Mouse (Mus musculus) embryonic facial prominence, embryonic 11.5 days (tissue): ENCODE measurements around the gene Ppil6. TPM values are rescaled to one million over a fixed set of nuclear protein-coding genes. Genes with fewer than 3 reads are reported as not detected.
A peak's percentile ranks its signal among the peaks of the same experiment; 100 is the strongest.

Source experiments
- ATAC-seq: fragments of 200-750 bp; cut with Nextera tagmentation; replicated peaks from 2 replicates; pipeline ENCODE4 v1.8.0; 2017; ENCODE audit warnings: low read depth; ENCODE audit not compliant: insufficient number of reproducible peaks, low FRiP score, low TSS enrichment
- DNase-seq: peaks from one replicate; pipeline ENCODE4 v3.0.0-alpha.2; 2015; ENCODE audit warnings: low spot score
- H3K27ac ChIP-seq: fragments of 300-500 bp; sonication (generic); replicated peaks from 2 replicates; pipeline ENCODE4 v1.5.1; 2014; ENCODE audit warnings: mild to moderate bottlenecking, low read depth, low read length, control low read depth
- H3K27me3 ChIP-seq: fragments of 300-500 bp; sonication (generic); 2 replicates; pipeline ENCODE4 v1.6.1; 2014; ENCODE audit warnings: mild to moderate bottlenecking, low read length, moderate library complexity, mixed read lengths; ENCODE audit not compliant: control insufficient read depth, insufficient read depth
- H3K36me3 ChIP-seq: fragments of 300-500 bp; sonication (generic); replicated peaks from 2 replicates; pipeline ENCODE4 v1.6.1; 2014; ENCODE audit warnings: low read depth, mild to moderate bottlenecking, low read length, moderate library complexity, mixed read lengths; ENCODE audit not compliant: control insufficient read depth, insufficient read depth
- H3K4me1 ChIP-seq: fragments of 300-500 bp; sonication (generic); 2 replicates; pipeline ENCODE4 v1.6.1; 2014; ENCODE audit warnings: low read length, mixed read lengths; ENCODE audit not compliant: control insufficient read depth, insufficient read depth
- H3K4me2 ChIP-seq: fragments of 300-500 bp; sonication (generic); 2 replicates; pipeline ENCODE4 v1.6.1; 2014; ENCODE audit warnings: low read depth, mild to moderate bottlenecking, control low read depth, low read length, moderate library complexity
- H3K4me3 ChIP-seq: fragments of 300-500 bp; sonication (generic); 2 replicates; pipeline ENCODE4 v1.5.1; 2014; ENCODE audit warnings: low read depth, low read length, control low read depth
- H3K9ac ChIP-seq: fragments of 300-500 bp; sonication (generic); replicated peaks from 2 replicates; pipeline ENCODE4 v1.6.1; 2014; ENCODE audit warnings: mild to moderate bottlenecking, control low read depth, low read length
- H3K9me3 ChIP-seq: fragments of 300-500 bp; sonication (generic); replicated peaks from 2 replicates; pipeline ENCODE4 v1.6.1; 2016; ENCODE audit warnings: mild to moderate bottlenecking, low read length, inconsistent platforms, mixed read lengths; ENCODE audit not compliant: control insufficient read depth
- WGBS: fragments of 180-500 bp; shearing (Covaris S2); extraction: QIAGEN DNeasy Blood & Tissue Kit; methylation state at CpG from one replicate; pipeline ENCODE4 v1.1.7; 2014; 5-methylcytosine and 5-hydroxymethylcytosine counted together
- polyA plus RNA-seq: library from polyadenylated mRNA; unstranded; fragments of >200 nt; fragmentation: Nextera tagmentation; extraction: Ambion mirVana; gene quantifications from 2 replicates; pipeline ENCODE4 v1.2.1, GENCODE M21; 2014

Ppil6 gene
- polyA plus RNA-seq, 1 experiment from 2014 or later: 0.32 TPM

DNA sequence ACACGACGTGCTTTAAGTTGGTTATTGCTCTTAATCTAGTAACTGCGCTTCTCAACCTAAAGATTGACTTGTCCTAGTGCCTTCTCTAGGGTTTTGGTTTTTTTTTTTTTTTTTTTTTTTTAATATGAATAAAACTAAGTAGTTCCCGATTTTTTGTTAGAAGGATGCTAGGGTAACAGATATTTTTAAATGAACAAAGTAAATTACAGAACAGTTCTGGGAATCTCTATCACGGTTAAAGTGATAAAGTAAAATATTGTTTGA is 30.1 kb downstream of the Ppil6 start:
- 9% methylated on average over 5 of the region's 5 CpGs for WGBS
- H3K4me3 ChIP-seq: peak overlapping the region; percentile 95
- no peaks in the 10 kb centered on the region; the same call in 1 of the 2 replicates for H3K4me1 ChIP-seq
- no peaks in the 10 kb centered on the region for H3K36me3 ChIP-seq
- H3K4me2 ChIP-seq: peak overlapping the region; percentile 65
- no peak for ATAC-seq
- no peaks in the 10 kb centered on the region for H3K27me3 ChIP-seq
- H3K9ac ChIP-seq: peak overlapping the region; percentile 92
- H3K9me3 ChIP-seq: no peaks in the 10 kb centered on the region
- DNase-seq: no peak
- no peak overlapping the region for H3K27ac ChIP-seq

DNA sequence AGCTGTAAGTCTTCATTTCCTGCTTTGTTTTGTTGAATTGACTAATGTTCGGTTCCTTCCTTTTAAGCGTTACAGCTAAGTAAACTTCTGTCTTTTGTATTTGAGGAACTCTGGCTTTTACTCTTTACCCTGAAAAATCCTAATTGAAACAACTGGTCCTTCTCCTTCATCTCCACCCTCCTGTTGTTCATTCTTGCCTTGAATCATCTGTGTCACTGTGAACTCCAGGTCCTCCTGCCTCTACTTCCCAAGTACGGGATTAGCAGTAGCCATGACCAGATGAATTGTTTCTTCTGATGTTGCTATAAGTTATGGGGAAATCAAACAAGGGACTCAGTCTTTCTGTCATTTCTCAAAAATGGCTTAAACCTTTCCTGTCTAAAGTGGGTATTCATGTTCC is 33.1 kb downstream of the Ppil6 start:
- H3K27ac ChIP-seq: no peak overlapping the region
- no peaks in the 10 kb centered on the region; the same call in 1 of the 2 replicates for H3K4me1 ChIP-seq
- H3K9me3 ChIP-seq: no peaks in the 10 kb centered on the region
- no peaks in the 10 kb centered on the region for H3K27me3 ChIP-seq
- ATAC-seq (no peak), DNase-seq (no peak)
- no peak overlapping the region for H3K4me2 ChIP-seq
- H3K4me3 ChIP-seq: no peak overlapping the region
- H3K9ac ChIP-seq: no peak overlapping the region
- 69% methylated on average over 3 of the region's 3 CpGs for WGBS
- no peaks in the 10 kb centered on the region for H3K36me3 ChIP-seq

DNA sequence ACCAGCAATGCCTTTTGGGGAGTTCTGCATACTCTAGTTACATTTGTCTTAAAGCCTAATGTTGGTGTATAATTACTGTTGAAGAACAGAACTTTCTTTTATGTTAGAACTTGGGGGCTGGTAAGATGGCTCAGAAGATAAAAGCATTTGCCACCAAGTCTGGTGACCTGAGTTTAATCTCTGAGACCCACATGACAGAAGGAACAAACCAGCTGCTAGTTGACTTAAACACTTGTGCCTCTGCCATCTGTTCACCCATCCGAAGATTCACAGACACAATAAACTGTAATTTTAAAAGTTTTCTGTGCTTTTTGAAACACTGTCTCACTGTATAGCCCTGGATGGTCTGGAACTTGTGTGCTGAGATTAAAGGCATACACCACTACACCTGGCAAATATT is 35.5 kb downstream of the Ppil6 start:
- H3K36me3 ChIP-seq: no peaks in the 10 kb centered on the region
- no peaks in the 10 kb centered on the region for H3K9me3 ChIP-seq
- WGBS: 73% methylated on average over 1 of the region's 1 CpGs
- no peak overlapping the region for H3K27ac ChIP-seq
- H3K4me3 ChIP-seq: no peak overlapping the region
- H3K4me1 ChIP-seq: no peaks in the 10 kb centered on the region; the same call in 1 of the 2 replicates
- no peak for DNase-seq
- no peaks in the 10 kb centered on the region for H3K27me3 ChIP-seq
- H3K9ac ChIP-seq: no peak overlapping the region
- no peak for ATAC-seq
- no peak overlapping the region for H3K4me2 ChIP-seq

DNA sequence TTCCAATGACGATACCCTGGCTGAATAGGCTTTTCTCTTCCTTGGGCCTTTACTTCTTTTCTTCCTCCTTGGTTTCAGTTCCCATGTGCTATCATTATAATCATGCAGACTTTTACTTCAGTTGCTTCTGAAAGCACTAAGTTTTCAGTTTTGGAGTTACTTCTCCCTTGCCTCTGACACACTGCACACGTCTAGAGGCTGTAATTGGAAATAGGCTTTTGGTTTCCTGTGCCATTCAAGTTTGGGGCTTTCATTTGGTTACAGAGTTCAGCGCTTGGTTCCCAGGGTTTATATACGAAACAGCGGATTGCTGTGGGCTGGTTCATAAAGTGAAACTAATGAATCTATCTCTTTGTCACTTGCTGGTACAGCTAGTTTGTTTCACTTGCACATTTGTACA is 39.7 kb downstream of the Ppil6 start:
- ATAC-seq: no peak

DNA sequence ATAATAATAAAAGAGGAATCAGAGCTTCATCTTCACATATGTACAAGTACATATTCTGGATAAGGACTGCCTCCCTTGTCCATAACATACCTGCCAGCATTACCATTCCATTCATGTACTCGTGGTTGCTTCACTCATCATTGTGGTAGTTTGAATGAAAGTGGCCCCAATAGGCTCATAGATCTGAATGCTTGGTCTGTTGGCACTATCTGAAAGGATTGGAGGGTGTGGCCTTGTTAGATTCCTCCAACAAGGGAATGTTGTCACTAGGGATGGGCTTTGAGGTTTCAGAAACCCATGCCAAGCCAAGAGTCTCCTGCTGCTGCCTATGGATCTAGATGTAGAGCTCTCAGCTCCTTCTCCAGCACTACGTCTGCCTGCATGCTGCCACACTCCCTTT is 45.8 kb downstream of the Ppil6 start:
- DNase-seq: no peak
- no peak overlapping the region for H3K27ac ChIP-seq
- WGBS: 98% methylated on average over 2 of the region's 2 CpGs
- no peaks in the 10 kb centered on the region; the same call in 1 of the 2 replicates for H3K9me3 ChIP-seq
- ATAC-seq: no peak
- no peaks in the 10 kb centered on the region for H3K4me1 ChIP-seq
- H3K9ac ChIP-seq: no peak overlapping the region
- H3K36me3 ChIP-seq: no peaks in the 10 kb centered on the region; the same call in 1 of the 2 replicates
- H3K4me3 ChIP-seq: no peak overlapping the region
- H3K4me2 ChIP-seq: no peak overlapping the region
- H3K27me3 ChIP-seq: no peaks in the 10 kb centered on the region

More for the DNA sequence above, 39.7 kb downstream of the Ppil6 start:
- no peaks in the 10 kb centered on the region for H3K36me3 ChIP-seq
- DNase-seq: no peak
- no peaks in the 10 kb centered on the region; the same call in 1 of the 2 replicates for H3K9me3 ChIP-seq
- H3K27me3 ChIP-seq: no peaks in the 10 kb centered on the region
- no peaks in the 10 kb centered on the region for H3K4me1 ChIP-seq
- H3K4me3 ChIP-seq: no peak overlapping the region
- no peak overlapping the region for H3K9ac ChIP-seq
- WGBS: 90% methylated on average over 5 of the region's 5 CpGs
- no peak overlapping the region for H3K27ac ChIP-seq
- no peak overlapping the region for H3K4me2 ChIP-seq

DNA sequence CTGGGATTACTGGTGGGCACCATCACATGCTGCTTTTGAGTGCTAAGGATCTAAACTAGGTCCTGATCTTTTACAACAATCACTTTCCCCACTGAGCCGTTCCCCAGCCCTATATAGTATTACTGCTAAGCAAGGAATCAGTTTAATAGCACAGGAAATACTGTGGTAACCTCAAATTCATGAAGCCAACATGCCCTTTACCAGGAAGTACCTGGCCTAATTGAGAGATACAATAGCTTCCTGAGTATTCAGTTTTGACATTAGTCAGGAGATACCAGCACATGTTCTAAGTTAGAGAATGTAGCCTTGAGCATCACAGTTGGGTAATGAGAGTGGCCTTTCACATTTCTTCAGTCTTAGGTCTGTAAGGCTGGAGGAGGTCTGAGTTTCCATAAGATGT is 46.5 kb downstream of the Ppil6 start:
- ATAC-seq: no peak
- H3K27ac ChIP-seq: no peak overlapping the region
- no peak overlapping the region for H3K4me3 ChIP-seq
- H3K36me3 ChIP-seq: no peaks in the 10 kb centered on the region; the same call in 1 of the 2 replicates
- H3K27me3 ChIP-seq: no peaks in the 10 kb centered on the region
- H3K4me1 ChIP-seq: no peaks in the 10 kb centered on the region
- no peak for DNase-seq
- no peaks in the 10 kb centered on the region; the same call in 1 of the 2 replicates for H3K9me3 ChIP-seq
- H3K9ac ChIP-seq: no peak overlapping the region
- 93% methylated on average over 1 of the region's 1 CpGs for WGBS
- H3K4me2 ChIP-seq: no peak overlapping the region

- H3K9ac ChIP-seq: no peak overlapping the region
- no peaks in the 10 kb centered on the region; the same call in 1 of the 2 replicates for H3K9me3 ChIP-seq
- H3K36me3 ChIP-seq: no peaks in the 10 kb centered on the region; the same call in 1 of the 2 replicates
- H3K4me3 ChIP-seq: no peak overlapping the region
- no peak overlapping the region for H3K4me2 ChIP-seq
- no peak for DNase-seq
- ATAC-seq: no peak
- H3K27ac ChIP-seq: no peak overlapping the region
- WGBS: 88% methylated on average over 4 of the region's 4 CpGs
- H3K4me1 ChIP-seq: no peaks in the 10 kb centered on the region
- H3K27me3 ChIP-seq: no peaks in the 10 kb centered on the region
These were observed 47.2 kb downstream of the Ppil6 start for GRCm38 (mm10) chr10:41537226-41537982.

GRCm38 (mm10) chr10:41537983-41538330 is 47.7 kb downstream of the Ppil6 start:
- H3K27ac ChIP-seq: no peak overlapping the region
- H3K27me3 ChIP-seq: no peaks in the 10 kb centered on the region
- no peak overlapping the region for H3K9ac ChIP-seq
- no peaks in the 10 kb centered on the region for H3K4me1 ChIP-seq
- WGBS: 87% methylated on average over 3 of the region's 3 CpGs
- H3K4me2 ChIP-seq: no peak overlapping the region
- no peak; the same call in 1 of the 2 replicates for ATAC-seq
- no peak for DNase-seq
- H3K36me3 ChIP-seq: no peaks in the 10 kb centered on the region; the same call in 1 of the 2 replicates
- no peaks in the 10 kb centered on the region; the same call in 1 of the 2 replicates for H3K9me3 ChIP-seq
- H3K4me3 ChIP-seq: no peak overlapping the region
